Mouse (Mus musculus): Measurements from ENCODE around the gene Fuca1. TPM values are rescaled to one million over a fixed set of nuclear protein-coding genes. Genes with fewer than 3 reads are reported as not detected.
"Not testable (repeated sequence)": the region's sequence is repeated elsewhere in the genome, so short reads cannot be mapped to it uniquely, and the experiment has no call there.

The Fuca1 gene
- polyA plus RNA-seq, 1 experiment from 2014 or later = 52.8 TPM

- WGBS = 76% methylated on average over 7 of the region's 7 CpGs
Observed at GRCm38 (mm10) chr4:135938858-135939257, 18.3 kb downstream of the Fuca1 start.

GRCm38 (mm10) chr4:135941026-135941425 lies 20.5 kb downstream of the Fuca1 start:
- not testable (repeated sequence) for H3K4me2 ChIP-seq (ENCODE audit: low read depth, low read length); H3K27me3 ChIP-seq (ENCODE audit: control insufficient read depth, insufficient read depth, low read length); ATAC-seq (replicated peaks; ENCODE audit: extremely low read depth, insufficient read depth, low FRiP score); H3K27ac ChIP-seq (ENCODE audit: low read length); H3K9ac ChIP-seq (ENCODE audit: low read length); H3K9me3 ChIP-seq (replicated peaks; ENCODE audit: control insufficient read depth, low read length); H3K4me3 ChIP-seq (ENCODE audit: low read length)
- peaks cover 10% of the 10 kb centered on the region for H3K36me3 ChIP-seq (ENCODE audit: control insufficient read depth, insufficient read depth)
- peaks cover 12% of the 10 kb centered on the region for H3K4me1 ChIP-seq (ENCODE audit: control insufficient read depth, insufficient read depth, low read length)
- 80% methylated on average over 8 of the region's 8 CpGs for WGBS

More at GRCm38 (mm10) chr4:135938858-135939257, 18.3 kb downstream of the Fuca1 start:
- no peak overlapping the region for H3K4me3 ChIP-seq (ENCODE audit: low read length)
- H3K9me3 ChIP-seq (replicated peaks; ENCODE audit: control insufficient read depth, low read length) = peaks cover 3% of the 10 kb centered on the region; the same call in 1 of the 2 replicates
- no peak overlapping the region for H3K27ac ChIP-seq (ENCODE audit: low read length)
- H3K9ac ChIP-seq (ENCODE audit: low read length) = no peak overlapping the region
- no peak overlapping the region for H3K4me2 ChIP-seq (ENCODE audit: low read depth, low read length)
- peaks cover 10% of the 10 kb centered on the region for H3K36me3 ChIP-seq (ENCODE audit: control insufficient read depth, insufficient read depth)
- ATAC-seq (replicated peaks; ENCODE audit: extremely low read depth, insufficient read depth, low FRiP score) = no peak
- H3K4me1 ChIP-seq (ENCODE audit: control insufficient read depth, insufficient read depth, low read length) = peaks cover 8% of the 10 kb centered on the region; the same call in 1 of the 2 replicates
- no peaks in the 10 kb centered on the region for H3K27me3 ChIP-seq (ENCODE audit: control insufficient read depth, insufficient read depth, low read length)

- Histone ChIP-seq H3K9me3 (replicated peaks; ENCODE audit: control insufficient read depth, low read length) (peaks cover 3% of the 10 kb centered on the region; the same call in 1 of the 2 replicates), H3K9ac (ENCODE audit: low read length) (no peak overlapping the region), H3K27ac (ENCODE audit: low read length) (no peak overlapping the region), H3K27me3 (ENCODE audit: control insufficient read depth, insufficient read depth, low read length) (no peaks in the 10 kb centered on the region), H3K4me2 (ENCODE audit: low read depth, low read length) (no peak overlapping the region), H3K4me3 (ENCODE audit: low read length) (no peak overlapping the region), H3K36me3 (ENCODE audit: control insufficient read depth, insufficient read depth) (peaks cover 10% of the 10 kb centered on the region), H3K4me1 (ENCODE audit: control insufficient read depth, insufficient read depth, low read length) (peaks cover 14% of the 10 kb centered on the region)
- no peak for ATAC-seq (replicated peaks; ENCODE audit: extremely low read depth, insufficient read depth, low FRiP score)
- WGBS = 40% methylated on average over 6 of the region's 6 CpGs
Observed at GRCm38 (mm10) chr4:135942193-135942592, 21.7 kb downstream of the Fuca1 start.

GRCm38 (mm10) chr4:135943389-135943788 lies 22.9 kb downstream of the Fuca1 start:
- peaks cover 3% of the 10 kb centered on the region; the same call in 1 of the 2 replicates for H3K9me3 ChIP-seq (replicated peaks; ENCODE audit: control insufficient read depth, low read length)
- H3K27me3 ChIP-seq (ENCODE audit: control insufficient read depth, insufficient read depth, low read length) = no peaks in the 10 kb centered on the region
- ATAC-seq (replicated peaks; ENCODE audit: extremely low read depth, insufficient read depth, low FRiP score) = no peak
- H3K36me3 ChIP-seq (ENCODE audit: control insufficient read depth, insufficient read depth) = peaks cover 10% of the 10 kb centered on the region
- H3K4me2 ChIP-seq (ENCODE audit: low read depth, low read length) = no peak overlapping the region
- H3K27ac ChIP-seq (ENCODE audit: low read length) = peak overlapping the region; percentile 14; the same call in 1 of the 2 replicates
- 39% methylated on average over 4 of the region's 4 CpGs for WGBS
- no peak overlapping the region for H3K9ac ChIP-seq (ENCODE audit: low read length)
- H3K4me3 ChIP-seq (ENCODE audit: low read length) = no peak overlapping the region
- peaks cover 21% of the 10 kb centered on the region for H3K4me1 ChIP-seq (ENCODE audit: control insufficient read depth, insufficient read depth, low read length)

GRCm38 (mm10) chr4:135945706-135946105 lies 25.2 kb downstream of the Fuca1 start:
- Histone ChIP-seq H3K36me3 (ENCODE audit: control insufficient read depth, insufficient read depth) (peaks cover 5% of the 10 kb centered on the region), H3K4me3 (ENCODE audit: low read length) (peak overlapping the region; percentile 74), H3K4me1 (ENCODE audit: control insufficient read depth, insufficient read depth, low read length) (peaks cover 27% of the 10 kb centered on the region), H3K9ac (ENCODE audit: low read length) (peak overlapping the region; percentile 84), H3K27me3 (ENCODE audit: control insufficient read depth, insufficient read depth, low read length) (no peaks in the 10 kb centered on the region), H3K27ac (ENCODE audit: low read length) (peak overlapping the region; percentile 72), H3K4me2 (ENCODE audit: low read depth, low read length) (peak overlapping the region; percentile 89), H3K9me3 (replicated peaks; ENCODE audit: control insufficient read depth, low read length) (peaks cover 3% of the 10 kb centered on the region; the same call in 1 of the 2 replicates)
- ATAC-seq (replicated peaks; ENCODE audit: extremely low read depth, insufficient read depth, low FRiP score) = no peak
- 77% methylated on average over 10 of the region's 10 CpGs for WGBS

GRCm38 (mm10) chr4:135946278-135946658 lies 25.7 kb downstream of the Fuca1 start, which contains the start of gene Hmgcl:
Gene Hmgcl, plus strand, starts transcription at chr4:135946448.
- peaks cover 5% of the 10 kb centered on the region for H3K36me3 ChIP-seq (ENCODE audit: control insufficient read depth, insufficient read depth)
- peak within 1 kb of the TSS; percentile 89 for H3K4me2 ChIP-seq (ENCODE audit: low read depth, low read length)
- H3K4me1 ChIP-seq (ENCODE audit: control insufficient read depth, insufficient read depth, low read length) = peaks cover 27% of the 10 kb centered on the region
- ATAC-seq (replicated peaks; ENCODE audit: extremely low read depth, insufficient read depth, low FRiP score) = peak; percentile 91
- under 1% methylated on average over 22 of the region's 23 CpGs for WGBS
- H3K27ac ChIP-seq (ENCODE audit: low read length) = peak within 1 kb of the TSS; percentile 72
- peak within 1 kb of the TSS; percentile 74 for H3K4me3 ChIP-seq (ENCODE audit: low read length)
- H3K9me3 ChIP-seq (replicated peaks; ENCODE audit: control insufficient read depth, low read length) = peaks cover 3% of the 10 kb centered on the region; the same call in 1 of the 2 replicates
- H3K9ac ChIP-seq (ENCODE audit: low read length) = peak within 1 kb of the TSS; percentile 84
- H3K27me3 ChIP-seq (ENCODE audit: control insufficient read depth, insufficient read depth, low read length) = no peaks in the 10 kb centered on the region

GRCm38 (mm10) chr4:135946659-135947301 lies 26.2 kb downstream of the Fuca1 start:
- Histone ChIP-seq H3K4me1 (ENCODE audit: control insufficient read depth, insufficient read depth, low read length) (peaks cover 27% of the 10 kb centered on the region), H3K4me2 (ENCODE audit: low read depth, low read length) (peak overlapping the region; percentile 89), H3K27ac (ENCODE audit: low read length) (peak overlapping the region; percentile 62), H3K4me3 (ENCODE audit: low read length) (peak overlapping the region; percentile 74), H3K36me3 (ENCODE audit: control insufficient read depth, insufficient read depth) (peaks cover 10% of the 10 kb centered on the region), H3K9ac (ENCODE audit: low read length) (peak overlapping the region; percentile 84), H3K9me3 (replicated peaks; ENCODE audit: control insufficient read depth, low read length) (peaks cover 7% of the 10 kb centered on the region; the same call in 1 of the 2 replicates), H3K27me3 (ENCODE audit: control insufficient read depth, insufficient read depth, low read length) (no peaks in the 10 kb centered on the region)
- WGBS = 2% methylated on average over 28 of the region's 28 CpGs
- ATAC-seq (replicated peaks; ENCODE audit: extremely low read depth, insufficient read depth, low FRiP score) = peak; percentile 9; the same call in 1 of the 2 replicates

- peaks cover 18% of the 10 kb centered on the region for H3K36me3 ChIP-seq (ENCODE audit: control insufficient read depth, insufficient read depth)
- H3K4me2 ChIP-seq (ENCODE audit: low read depth, low read length) = no peak overlapping the region
- H3K4me3 ChIP-seq (ENCODE audit: low read length) = no peak overlapping the region
- peaks cover 7% of the 10 kb centered on the region; the same call in 1 of the 2 replicates for H3K9me3 ChIP-seq (replicated peaks; ENCODE audit: control insufficient read depth, low read length)
- peaks cover 24% of the 10 kb centered on the region for H3K4me1 ChIP-seq (ENCODE audit: control insufficient read depth, insufficient read depth, low read length)
- no peak for ATAC-seq (replicated peaks; ENCODE audit: extremely low read depth, insufficient read depth, low FRiP score)
- no peak overlapping the region for H3K27ac ChIP-seq (ENCODE audit: low read length)
- 89% methylated on average over 8 of the region's 8 CpGs for WGBS
- H3K27me3 ChIP-seq (ENCODE audit: control insufficient read depth, insufficient read depth, low read length) = no peaks in the 10 kb centered on the region
- no peak overlapping the region for H3K9ac ChIP-seq (ENCODE audit: low read length)
Observed at GRCm38 (mm10) chr4:135948142-135948541, 27.6 kb downstream of the Fuca1 start.

- ATAC-seq (replicated peaks; ENCODE audit: extremely low read depth, insufficient read depth, low FRiP score) = no peak
- 76% methylated on average over 10 of the region's 10 CpGs for WGBS
- Histone ChIP-seq H3K36me3 (ENCODE audit: control insufficient read depth, insufficient read depth) (peaks cover 18% of the 10 kb centered on the region), H3K4me2 (ENCODE audit: low read depth, low read length) (no peak overlapping the region), H3K4me1 (ENCODE audit: control insufficient read depth, insufficient read depth, low read length) (peaks cover 19% of the 10 kb centered on the region), H3K4me3 (ENCODE audit: low read length) (no peak overlapping the region), H3K27me3 (ENCODE audit: control insufficient read depth, insufficient read depth, low read length) (no peaks in the 10 kb centered on the region), H3K9ac (ENCODE audit: low read length) (no peak overlapping the region), H3K9me3 (replicated peaks; ENCODE audit: control insufficient read depth, low read length) (peaks cover 7% of the 10 kb centered on the region; the same call in 1 of the 2 replicates), H3K27ac (ENCODE audit: low read length) (peak overlapping the region; percentile 9; the same call in 1 of the 2 replicates)
Observed at GRCm38 (mm10) chr4:135949475-135949874, 28.9 kb downstream of the Fuca1 start.
